Comparison of ENCODE assay signal across 8 mouse cellular contexts in the genomic region with DNA sequence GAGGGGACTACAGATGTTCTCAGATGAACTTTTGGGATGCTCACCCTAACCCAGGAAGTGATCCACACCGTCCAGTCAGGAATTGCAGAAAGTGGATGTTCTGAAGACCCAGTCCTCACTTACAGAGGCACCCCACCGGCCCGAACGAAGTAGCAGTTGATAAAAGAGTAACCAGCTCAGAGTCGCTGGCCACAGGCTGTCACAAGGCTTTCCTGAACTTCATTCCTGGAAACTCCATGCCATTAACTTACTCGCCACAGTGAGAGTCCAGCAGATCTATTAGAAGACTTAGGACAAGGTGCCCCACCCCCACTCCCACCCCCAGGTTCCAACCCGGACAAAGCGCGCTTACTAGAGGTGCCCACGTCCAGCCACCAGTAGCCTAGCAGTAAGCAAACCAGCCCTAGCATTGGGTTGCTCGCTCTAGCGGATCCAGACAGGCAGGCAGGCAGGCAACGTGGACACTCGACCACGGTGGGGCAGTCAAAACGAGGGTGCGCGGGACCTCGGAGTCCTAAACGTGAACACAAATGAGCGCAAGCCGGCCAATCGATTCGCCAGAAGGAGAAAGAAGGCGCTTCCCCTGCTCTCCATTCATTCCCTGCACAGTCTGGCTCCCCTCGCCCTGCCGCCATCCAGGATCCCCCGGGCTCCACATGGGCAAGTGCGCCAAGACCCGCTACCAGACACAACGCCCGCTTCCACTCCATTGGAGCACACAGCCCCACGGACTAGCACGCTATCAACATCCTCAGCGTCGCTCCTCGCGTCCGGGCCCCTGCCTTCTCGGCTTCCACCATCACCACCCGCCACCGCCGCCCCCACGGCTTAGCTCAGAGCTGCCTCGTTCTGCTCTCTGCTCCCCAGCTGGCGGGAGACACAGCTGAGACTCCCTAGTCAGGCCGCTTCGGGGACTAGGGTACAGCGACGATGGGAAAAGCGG. TPM values are rescaled to one million over a fixed set of nuclear protein-coding genes. Genes with fewer than 3 reads are reported as not detected.
DNase-seq lines count a peak whose midpoint lies in the region; ATAC-seq lines count a peak whose summit lies in the region.

No protein-coding gene starts in this region.

- no peaks in the 10 kb centered on the region for H3K9me3 ChIP-seq in embryonic facial prominence, embryonic 13.5 days
- no peaks in the 10 kb centered on the region for H3K9me3 ChIP-seq in limb, embryonic 15.5 days
- H3K9me3 ChIP-seq in midbrain, embryonic 16.5 days (replicated peaks; ENCODE audit: control insufficient read depth, low read length, poor library complexity, severe bottlenecking) = no peaks in the 10 kb centered on the region

- H3K4me1 ChIP-seq in embryonic facial prominence, embryonic 13.5 days = peaks cover 60% of the 10 kb centered on the region
- peaks cover 55% of the 10 kb centered on the region for H3K4me1 ChIP-seq in limb, embryonic 15.5 days
- H3K4me1 ChIP-seq in midbrain, embryonic 16.5 days (ENCODE audit: control insufficient read depth, insufficient read depth, low read length) = peaks cover 12% of the 10 kb centered on the region; the same call in 1 of the 2 replicates

- H3K4me2 ChIP-seq in embryonic facial prominence, embryonic 13.5 days = peak overlapping the region; percentile 93
- H3K4me2 ChIP-seq in limb, embryonic 15.5 days = peak overlapping the region; percentile 94
- peak overlapping the region; percentile 99 for H3K4me2 ChIP-seq in midbrain, embryonic 16.5 days (ENCODE audit: low read length)

- H3K27ac ChIP-seq in embryonic facial prominence, embryonic 13.5 days = peak overlapping the region; percentile 91
- peak overlapping the region; percentile 91 for H3K27ac ChIP-seq in limb, embryonic 15.5 days
- H3K27ac ChIP-seq in midbrain, embryonic 16.5 days (ENCODE audit: low read length) = peak overlapping the region; percentile 81

- H3K4me3 ChIP-seq in embryonic facial prominence, embryonic 13.5 days = peak overlapping the region; percentile 68
- H3K4me3 ChIP-seq in limb, embryonic 15.5 days = peak overlapping the region; percentile 79
- peak overlapping the region; percentile 79 for H3K4me3 ChIP-seq in midbrain, embryonic 16.5 days (ENCODE audit: low read depth, low read length)

- no peaks in the 10 kb centered on the region for H3K36me3 ChIP-seq in embryonic facial prominence, embryonic 13.5 days
- H3K36me3 ChIP-seq in limb, embryonic 15.5 days = no peaks in the 10 kb centered on the region
- H3K36me3 ChIP-seq in midbrain, embryonic 16.5 days (ENCODE audit: control insufficient read depth, insufficient read depth, low read length) = no peaks in the 10 kb centered on the region

- DNase-seq in urinary bladder, adult 18-20 months (ENCODE audit: low spot score in 2 of 2) = peak; percentile 64 to 65
- DNase-seq in urinary bladder, postnatal 10 days (ENCODE audit: low spot score) = no peak
- peak; percentile 64 for DNase-seq in heart, adult 8-10 months (ENCODE audit: low spot score)
- DNase-seq in kidney, adult 8-10 months = peak; percentile 63 to 68
- peak; percentile 37 to 75 for DNase-seq in spleen, postnatal 10 days (ENCODE audit: low spot score in 2 of 2)

- 1% methylated on average over 51 of the region's 51 CpGs for WGBS in embryonic facial prominence, embryonic 13.5 days
- 2% methylated on average over 51 of the region's 51 CpGs for WGBS in limb, embryonic 15.5 days
- 1% methylated on average over 47 of the region's 51 CpGs for WGBS in midbrain, embryonic 16.5 days

- no peaks in the 10 kb centered on the region; the same call in 1 of the 2 replicates for H3K27me3 ChIP-seq in embryonic facial prominence, embryonic 13.5 days
- H3K27me3 ChIP-seq in limb, embryonic 15.5 days = no peaks in the 10 kb centered on the region
- no peaks in the 10 kb centered on the region for H3K27me3 ChIP-seq in midbrain, embryonic 16.5 days (ENCODE audit: control insufficient read depth, insufficient read depth, low read depth, low read length)

- peak overlapping the region; percentile 85 for H3K9ac ChIP-seq in embryonic facial prominence, embryonic 13.5 days
- H3K9ac ChIP-seq in limb, embryonic 15.5 days = peak overlapping the region; percentile 80
- peak overlapping the region; percentile 88 for H3K9ac ChIP-seq in midbrain, embryonic 16.5 days (ENCODE audit: low read depth, low read length)

- ATAC-seq in embryonic facial prominence, embryonic 13.5 days (ENCODE audit: insufficient number of reproducible peaks, insufficient read depth, low FRiP score, low TSS enrichment, low read depth) = peak; percentile 57
- ATAC-seq in limb, embryonic 15.5 days (ENCODE audit: insufficient number of reproducible peaks, low FRiP score, low TSS enrichment, low read depth) = peak; percentile 50
- ATAC-seq in midbrain, embryonic 16.5 days = peak; percentile 81

RNA-seq across cellular contexts. Expression of a gene that starts 1.6 kb away (rescaled TPM):
- 30.2 and 30.4 TPM in 2 replicates for polyA plus RNA-seq in embryonic facial prominence, embryonic 13.5 days (2015; fragmentation: Nextera tagmentation; extraction: Ambion mirVana)
- 1 to 10 TPM; 5.5 to 8.9 (median 6.6) TPM for total RNA-seq in heart, adult 8-10 months (2022)
- 22.4 and 24.9 TPM in 2 replicates for polyA plus RNA-seq in limb, embryonic 15.5 days (2015; fragmentation: Nextera tagmentation; extraction: Ambion mirVana)
- 11.6 and 12.6 TPM in 2 replicates for polyA plus RNA-seq in midbrain, embryonic 16.5 days (2015; fragmentation: Nextera tagmentation; extraction: Ambion mirVana)
